Mouse (Mus musculus) lung, embryonic 15.5 days (tissue): ENCODE measurements around the gene Tars2. TPM values are rescaled to one million over a fixed set of nuclear protein-coding genes. Genes with fewer than 3 reads are reported as not detected.

Source experiments
- ATAC-seq: fragments of 200-750 bp; cut with Nextera tagmentation; 2 replicates; pipeline ENCODE4 v1.8.0; 2017; ENCODE audit warnings: moderate number of reproducible peaks, borderline replicate concordance; ENCODE audit not compliant: low FRiP score, low TSS enrichment; ENCODE audit errors: extremely low read depth
- H3K27ac ChIP-seq: fragments of 300-500 bp; sonication (generic); 2 replicates; pipeline ENCODE4 v1.5.1; 2015; ENCODE audit warnings: moderate library complexity, mild to moderate bottlenecking, inconsistent platforms
- H3K27me3 ChIP-seq: fragments of 300-500 bp; sonication (generic); 2 replicates; pipeline ENCODE4 v1.6.1; 2015; ENCODE audit warnings: inconsistent platforms
- H3K36me3 ChIP-seq: fragments of 300-500 bp; sonication (generic); 2 replicates; pipeline ENCODE4 v1.6.1; 2015; ENCODE audit warnings: inconsistent platforms
- H3K4me1 ChIP-seq: fragments of 300-500 bp; sonication (generic); 2 replicates; pipeline ENCODE4 v1.6.1; 2015; ENCODE audit warnings: inconsistent platforms
- H3K4me2 ChIP-seq: fragments of 300-500 bp; sonication (generic); 2 replicates; pipeline ENCODE4 v1.6.1; 2015; ENCODE audit warnings: inconsistent platforms, mild to moderate bottlenecking, moderate library complexity
- H3K4me3 ChIP-seq: fragments of 300-500 bp; sonication (generic); 2 replicates; pipeline ENCODE4 v1.5.1; 2015; ENCODE audit warnings: mild to moderate bottlenecking, inconsistent platforms
- H3K9ac ChIP-seq: fragments of 300-500 bp; sonication (generic); 2 replicates; pipeline ENCODE4 v1.6.1; 2015; ENCODE audit warnings: inconsistent platforms
- H3K9me3 ChIP-seq: fragments of 300-500 bp; sonication (generic); 2 replicates; pipeline ENCODE4 v1.6.1; 2016; ENCODE audit warnings: inconsistent platforms
- WGBS: fragments of 180-500 bp; shearing (Covaris S2); methylation state at CpG from one replicate; pipeline ENCODE4 v1.1.7; 2015; 5-methylcytosine and 5-hydroxymethylcytosine counted together
- polyA plus RNA-seq: library from polyadenylated mRNA; unstranded; fragments of >200 nt; fragmentation: Nextera tagmentation; extraction: Ambion mirVana; gene quantifications from 2 replicates; pipeline ENCODE4 v1.2.1, GENCODE M21; 2015

The Tars2 gene
- polyA plus RNA-seq, 1 experiment from 2014 or later: 51.8 TPM

DNA sequence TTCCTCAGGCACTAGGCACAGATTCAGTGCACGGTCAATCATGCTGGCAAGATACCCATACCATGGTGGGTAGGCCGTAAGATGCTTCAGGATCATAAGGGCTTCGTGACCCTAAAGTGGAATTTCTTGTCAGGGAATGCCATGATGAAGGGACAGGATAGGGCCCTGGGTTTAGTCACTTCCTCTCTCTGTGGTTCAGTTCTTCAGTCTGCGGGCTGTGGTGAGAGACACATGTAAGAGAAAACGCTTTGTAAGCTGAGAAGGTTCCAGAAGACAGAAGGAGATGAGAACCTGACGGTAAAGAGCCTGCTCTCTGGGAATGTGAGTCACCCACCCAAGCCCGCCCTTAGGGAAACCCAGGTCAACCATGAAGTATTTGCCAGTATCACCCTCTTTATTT lies 52.5 kb downstream of the Tars2 start:
- no peak overlapping the region for H3K27ac ChIP-seq
- no peak overlapping the region for H3K4me3 ChIP-seq
- no peak for ATAC-seq
- no peak overlapping the region for H3K4me2 ChIP-seq
- WGBS: 82% methylated on average over 7 of the region's 7 CpGs
- H3K9ac ChIP-seq: no peak overlapping the region
- H3K9me3 ChIP-seq: no peaks in the 10 kb centered on the region
- H3K27me3 ChIP-seq: no peaks in the 10 kb centered on the region
- H3K36me3 ChIP-seq: no peaks in the 10 kb centered on the region
- 0 out of 2 replicates have a peak, but pooled peaks cover under 1% of the 10 kb centered on the region for H3K4me1 ChIP-seq

DNA sequence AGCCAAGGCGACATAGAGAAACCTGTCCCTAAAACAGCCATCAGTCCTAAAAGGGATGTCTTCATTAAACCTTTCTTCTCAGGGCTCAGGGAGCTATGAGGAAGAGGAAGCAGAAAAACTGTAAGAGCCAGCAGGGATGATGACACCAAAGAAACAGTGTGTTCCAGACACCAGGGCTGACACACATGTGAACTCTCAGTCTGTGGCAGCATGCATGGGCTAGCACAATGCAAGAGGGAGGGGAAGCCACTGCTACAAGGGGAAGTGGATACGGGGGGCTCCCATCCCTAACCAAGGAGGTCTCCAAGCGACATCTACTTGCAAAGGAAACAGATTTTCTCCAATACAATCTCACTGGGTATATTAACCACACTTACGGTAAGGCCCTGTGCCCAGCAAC lies 53.7 kb downstream of the Tars2 start:
- no peaks in the 10 kb centered on the region for H3K27me3 ChIP-seq
- no peaks in the 10 kb centered on the region for H3K36me3 ChIP-seq
- H3K9me3 ChIP-seq: no peaks in the 10 kb centered on the region
- no peak overlapping the region for H3K27ac ChIP-seq
- 83% methylated on average over 4 of the region's 4 CpGs for WGBS
- no peak overlapping the region for H3K4me2 ChIP-seq
- H3K4me1 ChIP-seq: peaks cover 12% of the 10 kb centered on the region
- no peak for ATAC-seq
- H3K4me3 ChIP-seq: no peak overlapping the region
- H3K9ac ChIP-seq: no peak overlapping the region

DNA sequence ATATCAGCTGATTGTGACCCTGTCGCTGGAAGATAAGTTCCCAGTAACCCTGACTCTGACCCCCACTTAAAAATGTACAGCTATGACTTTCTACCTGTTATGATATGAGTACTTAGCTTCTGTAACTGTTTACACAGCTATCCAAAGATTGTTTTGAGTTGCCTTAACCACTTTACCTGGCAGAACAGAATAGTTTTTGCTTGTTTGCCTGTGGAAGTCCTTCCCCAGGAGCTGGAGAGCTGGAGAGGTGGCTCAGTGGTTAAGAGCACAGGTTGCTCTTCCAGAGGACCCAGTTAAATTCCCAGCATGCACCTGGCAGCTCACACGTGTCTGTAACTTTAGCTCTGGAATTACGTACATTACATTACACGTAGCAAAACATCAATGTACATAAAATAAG lies 55.4 kb downstream of the Tars2 start:
- H3K36me3 ChIP-seq: no peaks in the 10 kb centered on the region
- WGBS: 74% methylated on average over 4 of the region's 4 CpGs
- H3K9ac ChIP-seq: no peak overlapping the region
- ATAC-seq: no peak
- no peak overlapping the region for H3K4me2 ChIP-seq
- peaks cover 22% of the 10 kb centered on the region for H3K4me1 ChIP-seq
- H3K9me3 ChIP-seq: no peaks in the 10 kb centered on the region
- no peak overlapping the region for H3K27ac ChIP-seq
- H3K27me3 ChIP-seq: no peaks in the 10 kb centered on the region
- H3K4me3 ChIP-seq: no peak overlapping the region

DNA sequence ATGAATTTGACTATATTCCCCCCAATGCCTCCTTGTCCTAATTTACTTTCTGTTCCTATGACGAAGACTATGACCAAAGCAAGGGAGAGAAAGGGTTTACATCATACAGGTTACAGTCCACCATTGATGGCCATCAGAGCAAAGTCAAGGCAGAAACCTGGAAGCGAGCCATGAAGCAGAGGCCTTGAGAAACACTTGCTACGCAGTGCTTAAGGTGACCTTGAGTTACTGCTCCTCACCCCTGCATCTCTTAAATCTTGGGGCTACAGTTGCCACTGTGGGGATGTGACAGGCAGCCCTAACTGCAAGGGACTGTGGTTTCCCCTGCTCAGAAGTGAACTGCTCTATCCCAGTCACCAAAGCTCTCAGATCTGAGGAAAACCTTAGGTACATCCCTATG lies 56.7 kb downstream of the Tars2 start:
- H3K36me3 ChIP-seq: no peaks in the 10 kb centered on the region
- H3K27me3 ChIP-seq: no peaks in the 10 kb centered on the region
- H3K27ac ChIP-seq: no peak overlapping the region
- WGBS: 88% methylated on average over 3 of the region's 3 CpGs
- H3K4me2 ChIP-seq: no peak overlapping the region
- no peaks in the 10 kb centered on the region for H3K9me3 ChIP-seq
- peaks cover 22% of the 10 kb centered on the region for H3K4me1 ChIP-seq
- no peak overlapping the region for H3K9ac ChIP-seq
- H3K4me3 ChIP-seq: no peak overlapping the region
- ATAC-seq: no peak

DNA sequence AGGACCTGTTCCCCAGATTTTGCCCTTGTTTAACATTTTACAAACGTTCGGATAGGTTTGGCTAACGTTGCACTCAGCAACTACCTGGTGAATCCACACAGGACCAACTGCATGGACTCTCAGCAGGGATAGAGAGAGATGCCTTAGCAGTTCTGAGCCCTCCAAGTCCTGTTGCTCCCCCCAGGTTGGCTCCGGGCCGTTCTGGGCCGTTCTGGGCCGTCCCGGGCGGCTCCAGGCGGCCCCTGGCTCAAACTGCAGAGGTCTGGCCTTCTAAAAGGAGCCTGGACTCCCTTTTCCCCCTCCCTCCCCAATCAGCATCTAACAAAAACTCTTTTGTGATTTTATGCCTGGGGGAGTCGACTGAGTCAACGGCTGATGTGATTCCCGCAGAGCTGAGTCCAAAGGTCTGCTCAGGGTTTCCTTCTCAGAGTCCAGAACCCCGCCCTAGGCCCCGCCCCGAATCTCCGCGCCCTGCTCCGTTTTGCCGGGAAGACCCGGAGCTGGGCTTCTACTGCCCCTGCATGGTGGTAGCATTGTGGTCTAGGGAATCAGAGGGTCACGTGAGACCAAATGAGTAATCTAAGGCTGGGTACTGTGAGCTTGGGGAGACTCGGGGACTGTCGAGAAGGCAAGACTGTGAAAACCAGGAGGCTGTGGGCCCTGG lies 58.0 kb downstream of the Tars2 start:
- Histone ChIP-seq H3K27me3 (no peaks in the 10 kb centered on the region), H3K4me1 (peaks cover 22% of the 10 kb centered on the region), H3K9me3 (no peaks in the 10 kb centered on the region), H3K4me3 (peak overlapping the region; percentile 36), H3K27ac (peak overlapping the region; percentile 42; the same call in 1 of the 2 replicates), H3K4me2 (peak overlapping the region; percentile 79), H3K36me3 (no peaks in the 10 kb centered on the region), H3K9ac (peak overlapping the region; percentile 55)
- 7% methylated on average over 24 of the region's 24 CpGs for WGBS
- ATAC-seq: peak; percentile 91

DNA sequence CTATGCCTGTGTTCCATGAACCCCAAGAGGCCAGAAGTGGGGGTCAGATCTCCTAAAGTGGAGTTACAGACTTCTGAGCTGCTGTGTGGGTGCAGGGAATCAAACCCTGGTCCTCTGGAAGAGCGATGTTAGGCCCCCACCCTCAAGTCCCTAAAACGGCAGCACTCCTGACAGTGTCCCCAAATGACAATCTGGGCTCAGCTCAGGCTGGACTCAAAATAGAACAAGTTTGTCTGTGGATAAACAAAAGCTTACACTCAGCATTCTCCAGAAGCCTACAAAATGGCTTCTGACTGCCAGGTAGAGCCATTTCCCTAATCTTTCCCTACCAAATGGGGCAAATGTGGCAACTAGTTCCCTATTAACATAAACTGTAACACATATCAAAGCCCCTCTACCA lies 58.9 kb downstream of the Tars2 start:
- no peak for ATAC-seq

DNA sequence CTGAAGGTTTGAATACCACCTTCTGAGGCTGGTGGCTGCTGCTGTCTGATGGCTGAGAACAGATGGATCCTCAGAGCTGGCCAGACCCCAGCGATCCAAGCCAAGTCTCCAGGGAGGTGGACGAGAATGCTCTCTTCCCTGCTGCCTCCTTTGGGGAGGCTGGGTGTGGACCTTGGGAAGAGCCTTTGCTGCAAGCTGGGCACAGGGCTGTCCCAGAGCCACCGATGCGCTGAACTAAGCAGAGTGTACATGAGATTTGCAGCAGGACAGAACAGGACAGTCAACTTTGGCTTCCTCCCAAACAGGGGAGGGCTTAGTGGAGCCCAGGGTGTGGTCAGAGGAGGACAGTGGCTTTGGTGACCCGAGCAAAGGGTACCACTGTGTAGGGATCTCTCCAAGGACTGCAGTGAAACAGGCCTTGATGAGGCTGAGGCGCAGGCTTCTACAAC lies 59.7 kb downstream of the Tars2 start:
- no peaks in the 10 kb centered on the region for H3K27me3 ChIP-seq
- H3K4me1 ChIP-seq: peaks cover 31% of the 10 kb centered on the region
- H3K9me3 ChIP-seq: no peaks in the 10 kb centered on the region
- no peaks in the 10 kb centered on the region for H3K36me3 ChIP-seq
- H3K27ac ChIP-seq: no peak overlapping the region
- no peak overlapping the region for H3K4me3 ChIP-seq
- 63% methylated on average over 6 of the region's 6 CpGs for WGBS
- H3K4me2 ChIP-seq: no peak overlapping the region
- no peak for ATAC-seq
- H3K9ac ChIP-seq: no peak overlapping the region

More for the DNA sequence above, 58.9 kb downstream of the Tars2 start:
- Histone ChIP-seq H3K4me1 (peaks cover 30% of the 10 kb centered on the region), H3K36me3 (no peaks in the 10 kb centered on the region), H3K27ac (no peak overlapping the region), H3K4me3 (no peak overlapping the region), H3K9me3 (no peaks in the 10 kb centered on the region), H3K4me2 (no peak overlapping the region), H3K9ac (0 out of 2 replicates have a peak overlapping the region, but pooled peaks have one; percentile 55), H3K27me3 (no peaks in the 10 kb centered on the region)
- 82% methylated on average over 2 of the region's 2 CpGs for WGBS

DNA sequence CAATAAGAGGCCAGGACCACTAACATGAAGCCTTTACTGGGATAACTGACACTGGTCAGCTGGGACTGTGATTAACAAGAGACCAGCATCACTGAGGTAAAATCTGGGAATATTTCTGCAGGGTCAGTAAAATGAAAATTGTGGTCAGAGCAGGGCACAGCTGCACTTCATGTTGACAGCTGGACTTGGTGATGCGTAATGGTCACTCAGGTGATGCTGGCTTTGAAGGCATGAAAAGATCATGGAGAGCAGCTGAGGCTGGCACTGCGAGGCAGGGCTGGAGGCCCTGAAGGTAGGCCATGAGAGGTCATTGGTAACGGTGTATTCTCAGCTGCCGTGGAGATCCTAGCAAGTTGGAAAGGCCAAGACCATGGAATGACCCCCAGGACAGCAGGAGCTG lies 61.7 kb downstream of the Tars2 start:
- WGBS: 89% methylated on average over 4 of the region's 4 CpGs
- Histone ChIP-seq H3K4me2 (no peak overlapping the region), H3K36me3 (no peaks in the 10 kb centered on the region), H3K9ac (no peak overlapping the region), H3K4me1 (peaks cover 43% of the 10 kb centered on the region), H3K4me3 (no peak overlapping the region), H3K27ac (no peak overlapping the region), H3K27me3 (no peaks in the 10 kb centered on the region), H3K9me3 (no peaks in the 10 kb centered on the region)
- ATAC-seq: no peak

DNA sequence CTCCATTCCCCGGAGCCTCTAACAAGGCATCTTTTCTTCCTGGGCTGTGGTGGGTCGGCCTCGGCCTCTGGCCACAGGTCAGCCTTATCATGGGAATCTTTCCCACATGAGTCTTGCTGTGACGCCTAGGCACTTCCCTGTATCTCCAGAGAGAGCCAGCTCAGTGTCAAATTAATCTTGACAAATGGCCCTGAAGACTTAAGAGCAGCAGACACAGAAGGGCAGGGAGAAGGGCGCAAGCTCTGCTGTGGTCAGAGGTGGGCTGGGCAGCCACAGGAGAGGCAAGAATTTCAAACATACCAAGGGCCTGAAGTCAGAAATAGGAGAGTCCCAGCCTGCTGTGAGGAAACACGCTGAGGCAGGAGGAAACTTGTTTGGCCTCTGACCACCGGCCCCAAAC lies 63.6 kb downstream of the Tars2 start:
- Histone ChIP-seq H3K36me3 (no peaks in the 10 kb centered on the region), H3K27ac (peak overlapping the region; percentile 10), H3K4me3 (no peak overlapping the region), H3K4me2 (no peak overlapping the region), H3K9ac (no peak overlapping the region), H3K4me1 (peaks cover 34% of the 10 kb centered on the region), H3K9me3 (no peaks in the 10 kb centered on the region), H3K27me3 (no peaks in the 10 kb centered on the region)
- no peak for ATAC-seq
- WGBS: 22% methylated on average over 7 of the region's 7 CpGs

DNA sequence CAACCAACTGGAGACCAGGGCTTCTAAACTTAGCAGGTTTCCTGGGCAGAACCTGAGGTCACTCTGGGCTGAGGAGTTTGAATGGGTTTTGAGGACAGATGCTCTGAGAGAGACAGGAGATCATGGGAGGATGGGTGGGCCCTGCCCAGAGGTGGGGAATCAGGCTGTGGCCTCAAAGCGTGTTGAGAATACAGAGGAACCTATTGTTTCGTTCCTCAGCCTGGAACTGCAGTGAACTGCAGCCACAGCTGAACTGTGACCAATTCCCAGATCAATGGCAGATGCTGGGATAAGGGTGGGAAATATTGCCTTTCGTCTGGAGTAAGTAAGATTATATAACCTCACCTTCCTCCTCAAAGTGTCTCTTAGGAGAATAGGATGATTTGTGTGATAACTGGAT lies 64.2 kb downstream of the Tars2 start:
- no peak overlapping the region for H3K4me3 ChIP-seq
- WGBS: 43% methylated on average over 3 of the region's 3 CpGs
- no peak overlapping the region for H3K4me2 ChIP-seq
- no peak overlapping the region for H3K9ac ChIP-seq
- H3K27me3 ChIP-seq: no peaks in the 10 kb centered on the region
- no peaks in the 10 kb centered on the region for H3K9me3 ChIP-seq
- peaks cover 28% of the 10 kb centered on the region for H3K4me1 ChIP-seq
- ATAC-seq: no peak
- no peaks in the 10 kb centered on the region for H3K36me3 ChIP-seq
- peak overlapping the region; percentile 10; the same call in 1 of the 2 replicates for H3K27ac ChIP-seq

DNA sequence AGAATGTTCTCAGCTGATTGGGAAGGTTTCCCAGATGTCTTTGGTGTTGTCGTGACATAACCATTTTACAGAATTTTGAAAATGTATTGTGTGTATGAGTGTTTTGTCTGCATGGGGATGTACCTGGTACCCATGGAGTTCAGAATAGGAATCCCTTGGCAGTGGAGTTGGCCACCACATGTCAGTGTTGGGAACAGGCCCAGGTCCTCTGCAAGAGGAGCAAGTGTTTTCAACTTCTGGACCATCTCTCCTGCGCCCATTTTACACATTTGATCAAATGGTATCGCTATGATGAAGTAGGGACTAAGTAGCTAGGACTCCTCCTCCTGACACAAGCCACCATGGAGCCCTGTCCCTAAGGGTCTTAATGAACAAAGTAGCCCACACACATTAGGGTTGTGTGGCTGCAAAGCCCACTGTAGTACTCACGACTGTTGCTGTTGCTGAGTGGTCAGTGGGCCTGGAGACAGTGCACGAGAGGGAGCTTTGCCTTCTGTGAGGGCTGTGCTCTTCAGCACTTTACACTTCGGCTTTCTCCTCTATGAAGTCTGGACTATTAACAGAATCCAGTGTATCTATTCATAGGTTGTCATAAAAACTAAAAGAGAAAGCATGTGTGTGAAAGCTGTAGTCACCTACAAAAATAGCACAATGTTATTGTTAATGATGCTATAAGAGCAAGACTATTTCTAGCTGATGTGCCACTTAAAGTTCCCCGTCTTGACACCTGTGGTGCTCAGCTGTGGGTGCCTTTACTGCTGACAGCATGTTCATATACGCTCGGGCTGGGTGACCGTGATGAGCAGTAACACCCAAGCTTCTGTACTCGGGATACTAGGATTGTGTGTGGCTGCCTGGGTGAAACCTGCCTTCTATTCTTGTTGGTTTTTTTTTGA lies 65.0 kb downstream of the Tars2 start:
- no peak overlapping the region for H3K27ac ChIP-seq
- H3K4me3 ChIP-seq: no peak overlapping the region
- 80% methylated on average over 11 of the region's 11 CpGs for WGBS
- ATAC-seq: no peak
- peaks cover 28% of the 10 kb centered on the region for H3K4me1 ChIP-seq
- no peak overlapping the region for H3K4me2 ChIP-seq
- H3K9ac ChIP-seq: no peak overlapping the region
- H3K9me3 ChIP-seq: no peaks in the 10 kb centered on the region
- no peaks in the 10 kb centered on the region for H3K27me3 ChIP-seq
- H3K36me3 ChIP-seq: no peaks in the 10 kb centered on the region
